Mouse (Mus musculus) retina, postnatal 1 day (tissue): ENCODE measurements around the gene Zfp991.
"Not testable (repeated sequence)": the region's sequence is repeated elsewhere in the genome, so short reads cannot be mapped to it uniquely, and the experiment has no call there.

Experiments
- DNase-seq: peaks from one replicate; pipeline ENCODE4 v3.0.0-alpha.2; 2012

Gene Zfp991

GRCm38 (mm10) chr4:147131837-147132459 lies at the start of gene Zfp991:
TSS of gene Zfp991 (plus strand) at chr4:147132038.
- not testable (repeated sequence) for DNase-seq

GRCm38 (mm10) chr4:147095641-147096040 lies 36.2 kb upstream of the Zfp991 start:
- not testable (repeated sequence) for DNase-seq

- peak; percentile 57 for DNase-seq
Observed at GRCm38 (mm10) chr4:147101666-147102626, 29.9 kb upstream of the Zfp991 start.

GRCm38 (mm10) chr4:147103814-147104213 lies 28.0 kb upstream of the Zfp991 start:
- not testable (repeated sequence) for DNase-seq

GRCm38 (mm10) chr4:147117839-147118238 lies 14.0 kb upstream of the Zfp991 start:
- not testable (repeated sequence) for DNase-seq

GRCm38 (mm10) chr4:147122286-147122685 lies 9.6 kb upstream of the Zfp991 start:
- not testable (repeated sequence) for DNase-seq

- DNase-seq: not testable (repeated sequence)
Observed at GRCm38 (mm10) chr4:147123797-147124196, 8.0 kb upstream of the Zfp991 start.

GRCm38 (mm10) chr4:147124400-147125306 lies 7.2 kb upstream of the Zfp991 start:
- peak; percentile 80 for DNase-seq

GRCm38 (mm10) chr4:147125326-147125725 lies 6.5 kb upstream of the Zfp991 start:
- not testable (repeated sequence) for DNase-seq

- DNase-seq: peak; percentile 1
Observed at GRCm38 (mm10) chr4:147125870-147126269, 6.0 kb upstream of the Zfp991 start.

GRCm38 (mm10) chr4:147126435-147126834 lies 5.4 kb upstream of the Zfp991 start:
- not testable (repeated sequence) for DNase-seq

- DNase-seq: peak; percentile 0
Observed at GRCm38 (mm10) chr4:147127137-147127536, 4.7 kb upstream of the Zfp991 start.

- DNase-seq: not testable (repeated sequence)
Observed at GRCm38 (mm10) chr4:147128152-147128551, 3.7 kb upstream of the Zfp991 start.

GRCm38 (mm10) chr4:147133596-147133995 lies 1.8 kb downstream of the Zfp991 start:
- DNase-seq: not testable (repeated sequence)

GRCm38 (mm10) chr4:147141757-147142156 lies 9.9 kb downstream of the Zfp991 start:
- not testable (repeated sequence) for DNase-seq

- DNase-seq: not testable (repeated sequence)
Observed at GRCm38 (mm10) chr4:147165282-147165681, 33.4 kb downstream of the Zfp991 start.

GRCm38 (mm10) chr4:147170547-147170946 lies 38.7 kb downstream of the Zfp991 start:
- DNase-seq: not testable (repeated sequence)

- DNase-seq: not testable (repeated sequence)
Observed at GRCm38 (mm10) chr4:147171557-147171956, 39.7 kb downstream of the Zfp991 start.

GRCm38 (mm10) chr4:147176279-147176880 lies 44.5 kb downstream of the Zfp991 start:
- not testable (repeated sequence) for DNase-seq

- DNase-seq: not testable (repeated sequence)
Observed at GRCm38 (mm10) chr4:147181141-147181685, 49.4 kb downstream of the Zfp991 start.

GRCm38 (mm10) chr4:147181969-147182705 lies 50.3 kb downstream of the Zfp991 start:
- DNase-seq: not testable (repeated sequence)
